Mouse (Mus musculus) right cerebral cortex, adult 18-20 months (tissue): ENCODE data around the gene Afap1.
A peak's percentile ranks its signal among the peaks of the same experiment; 100 is the strongest.

Experiments used
- DNase-seq: peaks from one replicate; pipeline ENCODE4 v3.0.0; 2022; ENCODE audit warnings: mixed read lengths

Afap1 gene

DNA sequence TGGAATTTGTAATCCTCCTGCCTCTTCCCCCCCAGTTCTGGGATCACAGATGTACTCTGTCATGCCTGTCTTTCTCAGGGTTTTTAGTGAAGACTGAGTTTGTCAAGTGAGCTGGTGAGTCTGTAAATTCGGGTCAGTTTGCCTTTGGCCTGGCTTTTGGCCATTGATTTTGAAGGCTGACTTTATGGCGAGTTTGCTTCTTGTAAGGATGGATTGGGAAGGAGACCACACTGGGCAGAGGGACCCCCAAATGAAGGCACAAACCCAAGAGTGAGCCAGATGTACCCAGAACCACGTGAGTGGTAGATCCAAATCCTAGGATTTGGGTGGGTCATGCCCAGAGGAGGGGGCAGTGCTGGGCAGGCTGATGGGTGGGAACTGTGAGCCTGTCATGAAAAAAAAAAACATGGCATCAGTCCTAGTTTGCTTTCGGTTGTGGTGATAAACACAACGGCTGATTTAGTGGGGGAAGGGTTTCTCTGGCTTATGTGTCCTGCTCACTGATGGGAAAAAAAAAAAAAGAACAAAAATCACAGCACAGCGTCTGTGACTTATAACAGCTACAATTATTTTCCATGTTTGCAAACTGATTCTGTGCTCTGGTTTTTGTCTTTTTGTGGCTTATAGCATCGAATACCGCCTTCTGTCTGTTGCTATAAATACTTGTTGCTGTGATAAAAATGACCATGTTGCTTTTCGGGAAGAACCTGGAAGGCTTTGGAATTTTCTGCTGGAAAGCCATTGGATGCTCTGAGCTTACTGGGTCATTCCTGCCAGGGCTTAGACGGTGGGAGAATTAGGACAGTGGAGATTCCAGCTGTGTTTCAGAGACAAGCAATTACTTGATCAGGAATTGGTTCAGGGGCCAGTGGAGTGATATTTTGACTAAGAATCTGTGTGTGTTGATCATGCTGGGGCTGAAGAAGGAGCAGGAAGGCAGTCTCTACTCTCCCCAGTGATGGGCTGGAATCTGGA lies 45.4 kb downstream of the Afap1 start:
- DNase-seq: no peak

DNA sequence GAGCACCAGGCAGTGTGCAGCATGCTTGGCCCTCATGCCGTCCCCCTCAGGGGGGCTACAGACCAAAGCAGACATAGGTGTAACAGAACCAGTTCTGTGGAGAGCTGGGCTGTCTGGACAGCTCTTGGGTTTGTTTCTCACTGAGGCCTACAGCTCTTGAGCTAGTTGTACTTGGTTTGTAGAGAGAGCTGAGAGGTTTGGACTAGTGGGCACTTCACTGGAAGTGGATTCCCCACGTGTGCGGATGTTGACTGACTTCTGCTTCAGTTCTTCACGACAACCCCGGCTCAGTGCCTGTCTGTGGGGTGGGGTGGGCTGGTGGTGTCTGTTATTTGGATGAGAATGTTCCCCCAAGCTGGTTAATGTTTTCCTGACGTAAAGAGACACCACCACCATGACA lies 46.8 kb downstream of the Afap1 start:
- DNase-seq: no peak

DNA sequence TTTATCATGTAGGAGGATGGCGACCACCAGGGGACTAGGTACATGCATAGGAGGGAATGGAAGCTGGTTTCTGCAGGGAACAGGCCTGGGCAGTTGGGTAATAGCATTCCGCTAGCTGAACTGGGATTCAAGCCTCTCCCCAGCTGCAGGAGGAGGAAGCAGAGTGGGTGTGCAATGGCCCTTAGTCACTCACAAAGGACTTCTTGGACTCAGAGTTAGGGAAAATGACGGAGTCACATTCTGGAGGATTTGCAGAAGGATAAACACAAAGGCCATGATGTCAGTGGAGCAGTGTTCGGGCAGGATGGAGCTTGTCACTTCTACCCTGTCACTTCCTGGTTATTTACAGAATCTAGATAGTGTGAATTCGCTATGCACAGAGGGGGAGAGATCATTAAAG lies 50.4 kb downstream of the Afap1 start:
- no peak for DNase-seq

DNA sequence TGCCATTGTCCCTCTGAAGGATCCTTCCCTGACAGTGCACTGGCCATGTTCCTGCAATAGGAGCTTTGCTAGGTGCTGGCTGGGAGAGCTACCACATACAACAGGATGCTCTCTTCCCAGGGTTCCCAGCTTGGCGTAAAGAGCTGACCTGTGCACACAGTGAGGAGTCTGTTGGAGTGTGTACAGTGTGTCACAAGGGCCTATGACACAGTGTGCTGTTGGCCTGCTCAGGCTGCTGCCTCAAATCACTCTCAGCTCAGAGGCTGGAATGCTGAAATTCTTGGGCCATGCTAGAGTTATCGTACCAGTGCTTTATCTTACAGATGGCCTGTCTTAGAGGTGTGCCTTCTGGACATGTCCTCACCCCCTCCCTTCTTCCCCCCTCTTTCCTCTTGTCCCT lies 53.7 kb downstream of the Afap1 start:
- no peak for DNase-seq

DNA sequence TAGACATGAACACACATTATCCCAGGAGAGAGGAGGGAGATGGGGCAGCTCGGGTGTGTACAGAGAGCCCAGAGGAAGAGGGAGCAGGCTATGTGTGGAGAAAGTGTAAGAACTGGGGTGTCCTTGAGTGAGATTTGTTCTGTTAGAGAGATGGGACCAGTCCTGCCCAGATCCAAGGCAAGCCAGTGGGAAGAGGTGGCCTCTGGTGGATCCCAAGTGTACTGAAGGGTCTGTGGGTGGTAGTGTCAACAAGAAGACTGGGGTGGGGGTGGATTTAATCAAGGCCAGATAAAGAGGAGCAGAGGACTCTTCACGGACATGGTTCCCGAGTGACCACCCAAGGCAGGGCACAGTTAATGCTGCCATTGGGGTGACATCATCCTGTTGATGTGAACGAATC lies 54.3 kb downstream of the Afap1 start:
- DNase-seq: no peak

DNA sequence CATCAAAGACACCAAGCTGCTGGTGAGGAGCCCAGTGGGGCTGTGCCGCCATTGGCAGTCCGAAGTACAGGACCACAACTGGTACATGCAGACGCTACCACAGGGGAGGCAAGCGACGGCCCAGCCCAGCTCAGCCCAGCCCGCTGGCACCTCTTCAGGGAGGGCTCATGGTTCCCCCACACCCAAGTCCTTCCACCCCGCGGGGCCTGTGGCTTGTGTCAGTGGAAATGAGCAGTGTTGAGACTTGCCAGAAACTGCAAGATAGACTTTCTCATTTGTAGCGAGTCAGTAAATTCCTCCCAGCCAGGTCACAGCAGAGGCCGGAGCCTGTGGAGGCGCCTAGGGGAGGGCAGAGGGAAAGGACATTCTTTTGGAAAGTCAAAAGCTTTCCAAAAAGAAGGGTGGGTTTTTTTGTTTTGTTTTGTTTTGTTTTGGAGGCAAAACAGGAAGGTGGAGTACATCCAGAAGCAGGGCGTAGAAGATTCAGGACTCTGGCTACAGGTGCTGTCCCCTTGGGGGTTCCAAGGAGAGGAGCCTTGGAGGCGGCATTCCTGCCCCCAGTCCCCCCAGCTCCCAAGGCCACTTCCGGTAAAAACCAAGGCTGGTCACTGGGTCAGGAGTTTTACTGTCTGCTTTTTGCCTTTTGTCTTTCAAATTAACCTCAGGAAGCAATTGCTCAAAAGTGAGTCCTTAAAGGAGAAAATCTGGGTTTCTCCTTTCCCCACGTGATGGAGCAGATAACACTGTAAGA lies 55.3 kb downstream of the Afap1 start:
- no peak for DNase-seq

DNA sequence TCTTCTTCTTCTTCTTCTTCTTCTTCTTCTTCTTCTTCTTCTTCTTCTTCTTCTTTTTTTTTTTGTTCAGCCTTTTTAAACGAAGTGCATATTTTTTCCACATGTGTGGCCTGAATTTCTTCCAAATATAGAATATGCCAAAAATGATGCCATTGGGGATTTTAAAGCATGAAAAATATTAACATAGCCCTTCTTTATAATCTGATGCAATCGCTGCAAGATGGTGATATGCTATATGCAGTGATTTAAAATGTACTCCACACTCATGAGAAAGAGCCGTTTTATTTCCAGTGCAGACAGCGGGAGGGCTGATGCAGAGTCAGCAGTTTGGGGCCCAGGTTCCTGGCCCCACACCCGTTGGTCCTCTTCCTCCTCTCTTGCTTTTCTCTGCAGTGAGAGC lies 55.9 kb downstream of the Afap1 start:
- DNase-seq: no peak

DNA sequence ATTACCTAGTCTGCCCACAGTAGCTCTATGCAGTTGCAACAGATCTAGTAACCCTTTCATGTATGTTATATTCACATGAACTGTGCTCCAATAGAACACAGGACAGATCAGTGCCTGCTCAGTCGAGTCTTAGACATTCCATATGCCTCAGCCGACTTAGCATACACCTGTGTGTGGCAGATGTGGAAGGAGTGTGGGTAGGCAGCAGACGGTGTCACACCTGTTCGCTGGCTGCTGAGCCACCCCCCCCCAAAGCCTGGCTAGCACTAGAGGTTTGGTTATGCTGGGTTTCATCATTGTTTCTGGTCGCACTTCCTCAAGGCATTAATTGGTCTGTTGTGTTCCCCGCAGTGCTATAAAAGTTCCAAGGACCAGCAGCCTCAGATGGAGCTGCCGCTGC lies 57.4 kb downstream of the Afap1 start:
- DNase-seq: no peak

DNA sequence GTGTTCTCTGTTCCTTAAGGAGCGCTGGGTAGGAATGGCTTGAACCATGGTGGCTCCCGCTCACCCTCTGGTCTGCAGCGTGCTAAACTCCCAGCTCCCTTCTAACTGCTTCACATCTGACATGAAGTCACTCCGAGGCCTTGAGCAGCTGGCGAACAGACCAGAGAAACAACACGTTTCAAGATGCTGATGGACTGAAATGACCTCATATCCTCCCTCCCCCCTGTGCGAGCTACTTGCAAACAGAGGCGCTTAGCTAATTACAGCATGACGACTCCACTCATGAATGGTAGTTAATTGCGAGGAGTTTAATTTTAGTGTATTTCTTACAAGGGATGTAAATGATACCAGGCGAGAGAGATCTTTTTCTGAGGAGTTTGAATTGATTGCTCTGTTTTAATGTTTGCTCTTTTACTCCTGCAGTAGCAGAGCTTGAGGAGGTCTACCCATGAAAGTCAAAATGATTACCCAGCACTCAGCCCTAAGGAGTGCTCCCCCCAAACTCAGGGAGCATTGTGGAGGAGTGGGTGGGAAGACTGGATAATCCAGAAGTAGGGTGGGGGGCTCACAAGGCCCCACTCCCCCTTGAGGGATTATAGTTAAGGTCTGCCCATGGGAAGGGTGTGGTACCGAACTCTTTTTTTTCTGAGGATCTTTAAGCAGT lies 61.1 kb downstream of the Afap1 start:
- DNase-seq: peak; percentile 31

DNA sequence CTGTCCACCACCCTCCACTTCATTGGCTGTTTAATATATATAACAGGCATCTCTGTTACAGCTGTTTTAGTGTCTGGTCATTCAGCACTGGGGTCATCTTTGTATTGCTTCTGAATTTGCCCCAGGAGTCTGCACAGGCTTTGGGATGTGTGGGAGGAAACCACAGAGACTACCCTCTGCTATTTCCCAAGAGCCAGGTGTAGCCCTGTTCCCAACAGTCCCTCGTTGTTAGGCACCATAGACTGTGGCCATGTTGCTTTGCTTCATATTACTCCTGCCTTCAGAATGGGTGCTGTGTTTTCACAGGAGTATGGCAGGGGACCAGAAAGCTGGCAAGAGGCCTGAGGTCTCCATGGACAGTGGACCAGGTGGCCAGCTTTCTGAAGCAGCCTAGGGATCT lies 63.1 kb downstream of the Afap1 start:
- no peak for DNase-seq

DNA sequence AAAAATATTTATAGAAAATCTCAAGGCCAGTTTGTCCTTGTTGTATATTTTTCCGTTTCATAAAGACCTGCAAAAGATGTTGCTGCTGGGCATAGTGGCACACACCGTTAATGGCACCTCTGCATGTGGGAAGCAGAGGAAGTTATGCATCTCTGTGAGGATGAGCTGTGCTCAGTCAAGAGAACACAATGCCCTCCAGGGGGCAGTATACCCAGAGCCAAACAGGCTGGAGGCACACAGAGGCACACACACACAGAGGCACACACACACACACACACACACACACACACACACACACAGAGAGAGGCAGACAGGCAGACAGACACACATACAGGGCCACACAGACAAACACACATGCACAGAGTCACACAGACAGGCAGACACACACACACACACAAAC lies 65.6 kb downstream of the Afap1 start:
- no peak for DNase-seq

DNA sequence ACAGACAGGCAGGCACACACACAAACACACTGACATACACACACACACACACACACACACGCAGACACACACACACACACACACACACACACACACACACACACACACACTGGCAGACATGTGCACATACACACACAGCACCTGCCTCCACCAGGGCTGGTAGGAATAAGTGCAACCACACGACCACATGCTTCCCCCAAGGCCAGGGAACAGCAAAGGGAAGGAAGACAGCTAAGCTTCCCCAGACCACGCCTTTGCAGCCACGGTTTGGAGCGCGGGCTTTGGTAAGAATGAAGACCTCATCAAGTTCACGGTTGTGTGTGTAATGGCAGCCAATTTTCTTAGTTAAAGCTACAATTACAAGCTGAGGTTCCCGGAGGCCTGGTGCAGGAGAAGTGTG lies 67.0 kb downstream of the Afap1 start:
- no peak for DNase-seq

DNA sequence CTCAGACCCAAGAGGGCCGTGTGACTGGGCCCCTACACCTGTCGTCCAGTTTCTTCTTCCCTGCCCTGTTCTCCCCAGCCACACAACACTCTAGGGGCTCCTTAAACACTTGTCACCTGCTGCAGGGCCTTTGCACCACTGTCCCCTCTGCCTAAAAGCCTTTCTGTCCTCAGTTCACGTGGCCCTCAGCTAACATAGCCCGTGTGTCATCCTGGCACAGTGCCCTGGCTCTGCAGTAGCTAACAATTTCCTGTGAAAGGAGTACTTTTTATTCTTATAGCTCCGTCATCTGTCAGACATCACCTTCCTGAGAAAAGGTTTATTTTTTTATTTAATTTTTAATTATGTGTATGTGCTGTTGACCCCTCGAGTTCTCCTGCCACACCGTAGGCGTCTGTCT lies 68.2 kb downstream of the Afap1 start:
- no peak for DNase-seq

DNA sequence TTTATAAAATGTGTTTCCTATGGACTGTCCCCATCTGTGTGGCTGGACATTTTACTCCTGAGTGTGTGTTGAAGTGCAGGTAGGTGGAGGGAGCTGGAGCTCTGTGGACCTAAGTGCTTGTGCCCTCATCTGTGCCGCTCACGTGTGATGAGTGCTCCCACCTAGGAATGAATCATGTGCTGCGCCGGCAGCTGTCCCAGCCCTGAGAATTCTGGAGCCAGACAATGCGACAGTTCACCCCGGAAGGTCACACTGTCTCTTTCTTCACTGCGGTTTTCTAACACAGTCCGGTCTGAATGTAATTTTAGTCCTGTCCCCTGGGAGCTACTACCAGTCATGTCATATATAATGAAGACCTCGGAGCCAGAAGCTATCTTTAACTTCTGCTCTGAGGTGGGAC lies 70.5 kb downstream of the Afap1 start:
- DNase-seq: no peak

DNA sequence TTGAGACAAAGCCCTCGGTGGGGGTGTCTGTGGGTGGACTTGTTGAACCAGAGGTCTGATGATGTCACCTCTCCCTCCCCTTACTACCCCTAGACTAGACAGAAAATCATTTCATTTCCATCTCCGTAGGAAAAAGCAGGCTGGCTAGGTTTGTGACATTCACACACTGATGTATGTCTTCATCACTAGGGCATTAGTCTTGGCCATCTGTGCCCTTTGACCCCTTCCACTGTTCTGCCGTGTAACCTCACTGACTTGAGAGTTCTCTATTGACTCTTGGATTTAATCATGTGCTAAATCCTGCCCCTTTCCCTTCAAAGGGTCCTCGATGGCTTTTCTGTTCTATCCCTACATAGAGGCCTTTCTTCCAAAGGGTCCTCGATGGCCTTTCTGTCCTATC lies 71.9 kb downstream of the Afap1 start:
- no peak for DNase-seq

DNA sequence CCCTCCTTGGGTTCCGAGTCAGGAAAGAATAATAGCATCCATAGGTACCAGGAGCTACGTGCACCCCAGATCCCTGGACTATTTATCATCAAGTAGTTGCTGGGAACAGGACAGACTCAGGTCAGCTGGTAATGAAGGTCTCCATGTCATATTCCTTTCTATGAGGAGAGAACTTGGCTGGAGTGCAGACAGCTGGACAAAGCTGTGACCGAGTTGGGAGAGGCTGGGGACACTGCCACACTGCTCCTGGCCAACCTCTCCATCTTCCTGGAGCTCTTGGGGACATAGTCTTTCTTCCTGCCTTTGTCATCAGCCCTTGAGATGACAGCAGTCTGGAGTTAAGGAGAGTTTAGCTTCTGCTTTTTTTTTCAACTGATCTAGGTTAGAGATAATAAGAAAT lies 76.7 kb downstream of the Afap1 start:
- no peak for DNase-seq

DNA sequence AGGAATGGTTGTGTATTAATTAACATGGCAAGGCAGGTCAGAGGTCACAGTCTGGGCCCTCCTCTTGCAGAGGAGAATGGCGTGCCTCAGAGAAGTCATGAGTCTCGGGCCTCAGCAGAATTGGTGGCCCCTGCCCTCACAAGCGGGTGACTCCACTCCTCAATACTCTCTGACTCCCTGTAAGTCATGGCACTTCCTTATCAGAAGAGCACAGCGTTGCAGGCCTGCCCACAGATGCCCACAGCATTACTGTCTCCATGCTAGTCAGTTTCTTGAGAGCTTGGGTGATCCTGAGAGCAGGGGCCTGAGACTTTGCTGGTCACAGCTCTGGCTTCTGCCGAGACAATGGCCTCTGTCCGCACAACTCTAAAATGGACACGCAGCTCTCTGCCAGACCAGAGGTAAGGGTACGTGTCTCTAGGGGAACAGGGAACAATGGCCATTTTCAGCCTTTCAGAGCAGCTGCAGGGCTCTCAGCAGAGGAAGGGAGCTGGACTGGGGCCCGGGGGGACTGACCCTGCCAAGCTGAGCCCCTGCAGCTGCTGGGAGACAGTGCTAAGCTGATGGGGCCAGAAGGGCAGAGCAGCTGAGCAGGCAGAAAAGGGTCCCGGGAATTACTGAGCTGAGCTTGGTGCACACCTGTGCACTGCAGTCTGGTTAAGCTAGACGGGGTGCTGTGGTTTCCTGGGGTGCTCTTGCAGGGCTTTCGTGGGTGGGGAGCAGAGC lies 77.4 kb downstream of the Afap1 start:
- DNase-seq: peak; percentile 62

DNA sequence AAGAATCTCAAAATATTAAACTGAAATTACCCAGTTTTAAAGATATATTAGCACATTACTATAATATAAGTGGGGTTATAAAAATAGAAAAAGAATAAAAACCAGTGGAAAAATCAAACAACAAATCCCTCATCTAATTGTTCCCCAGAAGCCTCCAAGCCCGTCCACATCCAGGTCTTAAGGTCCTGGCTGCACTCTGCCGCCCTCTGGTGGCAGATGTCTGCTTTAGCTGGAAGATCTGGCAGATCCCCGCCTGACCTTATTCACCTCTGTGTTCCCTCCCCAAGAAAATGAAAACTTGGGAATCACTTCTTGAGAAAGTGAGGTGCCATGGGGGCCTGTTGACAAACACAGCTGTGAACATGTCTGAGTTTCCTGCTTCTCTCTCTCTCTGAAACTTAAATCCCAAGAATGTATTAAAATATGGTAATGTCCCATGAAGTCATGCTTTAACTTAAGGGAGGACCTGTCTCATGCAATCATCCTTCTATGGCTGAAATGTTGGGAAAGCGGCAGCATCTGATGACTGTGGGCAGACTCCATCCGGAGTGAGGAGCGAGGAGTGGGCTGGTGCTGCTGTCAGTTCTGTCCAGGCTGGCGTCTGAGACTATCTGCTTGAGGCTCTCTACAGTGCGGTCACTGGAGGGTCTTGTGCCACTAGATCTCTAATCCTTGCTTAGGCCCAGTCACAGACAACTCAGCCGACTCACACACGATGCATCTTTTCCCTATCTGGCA lies 78.9 kb downstream of the Afap1 start:
- peak; percentile 45 for DNase-seq

DNA sequence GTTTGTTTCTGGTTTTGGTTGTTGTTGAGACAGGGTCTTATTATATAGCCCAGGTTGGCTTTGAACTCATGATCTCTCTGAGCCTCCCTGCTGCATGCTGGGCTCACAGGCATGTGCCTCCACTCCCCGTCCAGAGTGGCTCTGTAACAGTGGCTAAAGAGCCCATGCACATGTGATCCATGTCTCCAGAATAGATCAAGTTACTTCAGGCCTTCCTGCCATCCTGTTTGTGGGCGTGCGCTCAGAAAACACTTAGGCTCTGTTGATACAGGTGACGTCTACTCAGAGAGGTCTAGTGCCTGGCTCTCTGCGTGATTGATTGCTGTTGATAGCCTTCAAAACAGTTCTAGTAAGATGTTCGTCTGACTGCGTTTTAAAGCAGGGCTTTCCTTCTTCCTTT lies 79.6 kb downstream of the Afap1 start:
- DNase-seq: no peak

DNA sequence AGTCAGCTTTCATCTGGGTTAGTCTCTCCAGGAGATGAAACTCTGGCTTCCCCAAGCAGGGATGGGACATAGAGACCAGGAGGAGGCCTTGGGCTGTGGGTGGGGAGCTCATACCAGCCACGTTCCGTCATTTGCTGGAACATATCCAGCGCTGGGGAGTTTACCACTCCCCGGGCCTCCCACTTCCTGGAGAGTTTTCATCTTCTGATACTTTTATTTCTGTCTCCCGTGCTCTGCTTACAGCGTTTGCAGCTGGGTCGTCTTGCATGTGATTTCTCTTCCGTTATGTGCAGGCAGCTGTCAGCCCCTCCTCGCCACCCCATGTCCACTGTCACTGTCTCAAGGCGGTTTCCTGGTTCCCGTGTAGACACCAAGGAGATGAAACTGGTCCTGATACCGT lies 80.7 kb downstream of the Afap1 start:
- peak; percentile 44 for DNase-seq

DNA sequence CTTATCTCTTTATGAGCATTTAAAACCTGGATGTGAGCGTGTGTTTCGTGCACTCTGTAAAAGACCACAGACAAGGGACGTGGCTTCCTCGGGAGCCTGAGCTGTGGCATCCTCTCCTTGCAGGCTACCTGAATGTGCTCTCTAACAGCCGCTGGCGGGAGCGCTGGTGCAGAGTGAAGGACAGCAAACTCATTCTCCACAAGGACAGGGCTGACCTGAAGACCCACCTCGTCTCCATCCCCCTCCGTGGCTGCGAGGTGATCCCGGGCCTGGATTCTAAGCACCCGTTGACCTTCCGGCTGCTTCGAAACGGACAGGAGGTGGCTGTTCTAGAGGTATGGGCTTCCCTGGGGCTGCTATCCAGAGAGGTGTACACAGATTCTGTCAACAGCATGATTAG lies 81.1 kb downstream of the Afap1 start:
- DNase-seq: no peak

DNA sequence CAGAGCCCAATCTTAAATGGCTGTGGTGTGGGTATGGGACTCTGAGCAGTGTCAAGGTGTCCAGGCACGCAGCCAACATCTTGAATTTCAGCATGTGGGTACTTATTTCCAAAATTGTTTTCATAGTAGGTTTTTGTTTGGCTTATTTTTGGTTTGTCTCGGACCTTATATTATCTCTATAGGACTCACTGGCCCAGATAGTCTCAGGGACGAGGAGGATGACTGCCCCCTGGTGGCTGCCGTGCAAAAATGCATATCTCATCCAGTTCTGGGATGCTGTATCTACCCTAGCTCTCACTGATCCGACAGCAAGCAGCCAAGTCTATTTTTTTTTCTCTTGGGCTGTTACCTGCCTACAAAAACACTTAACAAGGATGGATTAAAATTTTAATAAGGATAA lies 82.6 kb downstream of the Afap1 start:
- no peak for DNase-seq
